Mouse (Mus musculus) v-Abl transformed pro-B cells (cell line): ENCODE measurements around the gene Wdr26.

Experiments used
- in situ Hi-C, 2 experiments: fragments of 400-800 bp; cut with MboI; formaldehyde crosslinking; loops; one replicate each; pipeline ENCODE4 v1.15.1; 2025; ENCODE audit not compliant: unreplicated experiment in 2 of 2

Wdr26 gene

GRCm38 (mm10) chr1:181245554-181246486, 34.0 kb upstream of the Wdr26 start:
- in situ Hi-C loops = loop anchor here in 1 of 2 experiments (25.0 kb wide), 1 partner anchor 359 kb away; the partner anchor contains the start of gene Lefty2

- in situ Hi-C loops = loop anchor here in 1 of 2 experiments (25.0 kb wide), 1 partner anchor 358 kb away; the partner anchor contains the start of gene Lefty2
Measured at GRCm38 (mm10) chr1:181245067-181245466, 33.3 kb upstream of the Wdr26 start.

- in situ Hi-C loops = loop anchor here (5.0 to 25.0 kb wide), 2 partner anchors 34 to 354 kb away; partner anchors contain the start of gene Lefty2 (in 1 of the 2)
Measured at GRCm38 (mm10) chr1:181241185-181241584, 29.4 kb upstream of the Wdr26 start.

GRCm38 (mm10) chr1:181237332-181237731, 25.5 kb upstream of the Wdr26 start:
- in situ Hi-C loops = loop anchor here in 1 of 2 experiments (25.0 kb wide), 1 partner anchor 350 kb away; the partner anchor contains the start of gene Lefty2

- in situ Hi-C loops = loop anchor here in 1 of 2 experiments (25.0 kb wide), 1 partner anchor 347 kb away; the partner anchor contains the start of gene Lefty2
Measured at GRCm38 (mm10) chr1:181234326-181235035, 22.7 kb upstream of the Wdr26 start.

- in situ Hi-C loops = loop anchor here in 1 of 2 experiments (25.0 kb wide), 1 partner anchor 346 kb away; the partner anchor contains the start of gene Lefty2
Measured at GRCm38 (mm10) chr1:181233734-181234133, 21.9 kb upstream of the Wdr26 start.

- in situ Hi-C loops = loop anchor here in 1 of 2 experiments (25.0 kb wide), 1 partner anchor 345 kb away; the partner anchor contains the start of gene Lefty2
Measured at GRCm38 (mm10) chr1:181232307-181233027, 20.7 kb upstream of the Wdr26 start.

- in situ Hi-C loops = loop anchor here in 1 of 2 experiments (25.0 kb wide), 1 partner anchor 345 kb away; the partner anchor contains the start of gene Lefty2
Measured at GRCm38 (mm10) chr1:181231821-181232220, 20.0 kb upstream of the Wdr26 start.

GRCm38 (mm10) chr1:181231262-181231661, 19.5 kb upstream of the Wdr26 start:
- in situ Hi-C loops = loop anchor here in 1 of 2 experiments (25.0 kb wide), 1 partner anchor 344 kb away; the partner anchor contains the start of gene Lefty2

GRCm38 (mm10) chr1:181230731-181231148, 18.9 kb upstream of the Wdr26 start:
- in situ Hi-C loops = loop anchor here in 1 of 2 experiments (25.0 kb wide), 1 partner anchor 343 kb away; the partner anchor contains the start of gene Lefty2

GRCm38 (mm10) chr1:181229046-181229445, 17.2 kb upstream of the Wdr26 start:
- in situ Hi-C loops = loop anchor here (5.0 to 25.0 kb wide), 3 partner anchors 82 to 342 kb away; partner anchors contain the start of genes Lefty2 (in 1 of the 2) and Pycr2 (in 1 of the 2)

GRCm38 (mm10) chr1:181228591-181228990, 16.8 kb upstream of the Wdr26 start:
- in situ Hi-C loops = loop anchor here (5.0 to 25.0 kb wide), 3 partner anchors 81 to 341 kb away; partner anchors contain the start of genes Lefty2 (in 1 of the 2) and Pycr2 (in 1 of the 2)

- in situ Hi-C loops = loop anchor here (5.0 to 25.0 kb wide), 3 partner anchors 81 to 341 kb away; partner anchors contain the start of genes Lefty2 (in 1 of the 2) and Pycr2 (in 1 of the 2)
Measured at GRCm38 (mm10) chr1:181227804-181228203, 16.0 kb upstream of the Wdr26 start.

GRCm38 (mm10) chr1:181226850-181227249, 15.0 kb upstream of the Wdr26 start:
- in situ Hi-C loops = loop anchor here (5.0 to 25.0 kb wide), 3 partner anchors 80 to 340 kb away; partner anchors contain the start of genes Lefty2 (in 1 of the 2) and Pycr2 (in 1 of the 2)

GRCm38 (mm10) chr1:181225281-181225680, 13.5 kb upstream of the Wdr26 start:
- in situ Hi-C loops = loop anchor here (5.0 to 25.0 kb wide), 3 partner anchors 78 to 338 kb away; partner anchors contain the start of genes Lefty2 (in 1 of the 2) and Pycr2 (in 1 of the 2)

GRCm38 (mm10) chr1:181222041-181222440, 10.2 kb upstream of the Wdr26 start:
- in situ Hi-C loops = loop anchor here in 1 of 2 experiments (10.0 kb wide), 1 partner anchor 317 kb away; the partner anchor contains the start of gene Pycr2

GRCm38 (mm10) chr1:181216315-181216714, 4.5 kb upstream of the Wdr26 start:
- in situ Hi-C loops = no loop called here

- in situ Hi-C loops = no loop called here
Measured at GRCm38 (mm10) chr1:181214296-181215035, 2.7 kb upstream of the Wdr26 start.
